Mouse (Mus musculus): Measurements from ENCODE around the gene B3glct.

GRCm38 (mm10) chr5:149751861-149752260, 73.8 kb downstream of the B3glct start:
- TF ChIP-seq CTCF (IDR thresholded peaks at IDR 0.05; ENCODE audit: borderline replicate concordance, insufficient read depth, low read length) (no peak), POLR2A (IDR thresholded peaks at IDR 0.05; ENCODE audit: low read depth, low read length) (no peak)
